Mouse (Mus musculus) adrenal gland, postnatal 10 days (tissue): Measurements from ENCODE around the gene H2-DMb1. TPM values are rescaled to one million over a fixed set of nuclear protein-coding genes. Genes with fewer than 3 reads are reported as not detected.

ENCODE experiments used
- DNase-seq: peaks from one replicate; pipeline ENCODE4 v3.0.0; 2021; ENCODE audit warnings: mixed read lengths
- long read RNA-seq, 2 experiments: library from polyadenylated mRNA; stranded (forward); transcript quantifications; one replicate each; pipeline ENCODE4 v2.0.0; 2021
- total RNA-seq, 2 experiments: library from RNA; stranded (reverse); gene quantifications; 2 replicates each; pipeline ENCODE4 v1.2.3; 2021

H2-DMb1 gene
- 1 to 10 TPM; 3.6 to 5.8 TPM for total RNA-seq
- long read RNA-seq, experiment 1, transcript H2-DMb1-201 (6 exons, 1,404 nt), result major isoform, 10 of 11 reads
- long read RNA-seq, experiment 1, partial matches to known transcripts, result 0 of 11 reads
- long read RNA-seq, experiment 1, other reads (novel, unspliced or antisense), result 1 of 11 reads
- long read RNA-seq, experiment 2, transcript H2-DMb1-201 (6 exons, 1,404 nt), result major isoform, 6 of 6 reads
- long read RNA-seq, experiment 2, partial matches to known transcripts, result 0 of 6 reads
- long read RNA-seq, experiment 2, other reads (novel, unspliced or antisense), result 0 of 6 reads

- peak; percentile 64 for DNase-seq
Observed at GRCm38 (mm10) chr17:34152923-34153322, at the start of gene H2-DMb1. Gene H2-DMb1 (plus strand): TSS chr17:34153072.

- DNase-seq, result no peak
Observed at GRCm38 (mm10) chr17:34104804-34105203, 48.1 kb upstream of the H2-DMb1 start.

GRCm38 (mm10) chr17:34106555-34106954 lies 46.3 kb upstream of the H2-DMb1 start:
- no peak for DNase-seq

- DNase-seq, result no peak
Observed at GRCm38 (mm10) chr17:34107109-34107867, 45.6 kb upstream of the H2-DMb1 start.

- no peak for DNase-seq
Observed at GRCm38 (mm10) chr17:34108460-34108859, 44.4 kb upstream of the H2-DMb1 start.

GRCm38 (mm10) chr17:34109038-34109805 lies 43.6 kb upstream of the H2-DMb1 start:
- no peak for DNase-seq

- DNase-seq, result no peak
Observed at GRCm38 (mm10) chr17:34109806-34110195, 43.1 kb upstream of the H2-DMb1 start.

- no peak for DNase-seq
Observed at GRCm38 (mm10) chr17:34110309-34110708, 42.6 kb upstream of the H2-DMb1 start.

GRCm38 (mm10) chr17:34114114-34114513 lies 38.8 kb upstream of the H2-DMb1 start:
- no peak for DNase-seq

GRCm38 (mm10) chr17:34116736-34117370 lies 36.0 kb upstream of the H2-DMb1 start:
- DNase-seq, result peak; percentile 41

GRCm38 (mm10) chr17:34117421-34118112 lies 35.3 kb upstream of the H2-DMb1 start:
- DNase-seq, result no peak

- DNase-seq, result peak; percentile 49
Observed at GRCm38 (mm10) chr17:34118113-34118872, 34.6 kb upstream of the H2-DMb1 start.

- no peak for DNase-seq
Observed at GRCm38 (mm10) chr17:34118873-34119248, 34.0 kb upstream of the H2-DMb1 start.

GRCm38 (mm10) chr17:34119249-34120179 lies 33.4 kb upstream of the H2-DMb1 start, which contains the start of gene H2-DMa:
Gene H2-DMa (plus strand): TSS chr17:34119541.
- peak; percentile 99 for DNase-seq

GRCm38 (mm10) chr17:34120180-34120723 lies 32.6 kb upstream of the H2-DMb1 start:
- DNase-seq, result peak; percentile 95

GRCm38 (mm10) chr17:34120814-34121171 lies 32.1 kb upstream of the H2-DMb1 start:
- DNase-seq, result peak; percentile 88

- DNase-seq, result peak; percentile 92
Observed at GRCm38 (mm10) chr17:34121172-34121878, 31.5 kb upstream of the H2-DMb1 start.

- peak; percentile 82 for DNase-seq
Observed at GRCm38 (mm10) chr17:34121879-34122187, 31.0 kb upstream of the H2-DMb1 start.
